Mouse (Mus musculus) liver, postnatal 0 days (tissue): ENCODE results near the gene Nprl3. TPM values are rescaled to one million over a fixed set of nuclear protein-coding genes. Genes with fewer than 3 reads are reported as not detected.
"Not testable (repeated sequence)": the region's sequence is repeated elsewhere in the genome, so short reads cannot be mapped to it uniquely, and the experiment has no call there.

Experiments used
- ATAC-seq: fragments of 200-750 bp; cut with Nextera tagmentation; 2 replicates; pipeline ENCODE4 v1.8.0; 2017; ENCODE audit warnings: mild to moderate bottlenecking, moderate library complexity
- DNase-seq: peaks from one replicate; pipeline ENCODE4 v3.0.0-alpha.2; 2016
- H3K27ac ChIP-seq: fragments of 300-500 bp; sonication (generic); 2 replicates; pipeline ENCODE4 v1.5.1; 2014; ENCODE audit warnings: antibody characterized with exemption, moderate library complexity, mild to moderate bottlenecking, low read depth
- H3K27me3 ChIP-seq: fragments of 300-500 bp; sonication (generic); 2 replicates; pipeline ENCODE4 v1.6.1; 2014; ENCODE audit warnings: low read length, control low read depth, mixed read lengths; ENCODE audit not compliant: insufficient read depth
- H3K36me3 ChIP-seq: fragments of 300-500 bp; sonication (generic); replicated peaks from 2 replicates; pipeline ENCODE4 v1.6.1; 2014; ENCODE audit warnings: mild to moderate bottlenecking, control low read depth, low read length, moderate library complexity, mixed read lengths; ENCODE audit not compliant: insufficient read depth
- H3K4me1 ChIP-seq: fragments of 300-500 bp; sonication (generic); 2 replicates; pipeline ENCODE4 v1.6.1; 2014; ENCODE audit warnings: antibody characterized with exemption, mild to moderate bottlenecking, control low read depth; ENCODE audit not compliant: insufficient read depth
- H3K4me2 ChIP-seq: fragments of 300-500 bp; sonication (generic); 2 replicates; pipeline ENCODE4 v1.6.1; 2014; ENCODE audit warnings: low read depth, mild to moderate bottlenecking, low read length, moderate library complexity, mixed read lengths
- H3K4me3 ChIP-seq: fragments of 300-500 bp; sonication (generic); 2 replicates; pipeline ENCODE4 v1.5.1; 2014; ENCODE audit warnings: low read depth, low read length
- H3K9ac ChIP-seq: fragments of 300-500 bp; sonication (generic); replicated peaks from 2 replicates; pipeline ENCODE4 v1.6.1; 2014; ENCODE audit warnings: mild to moderate bottlenecking, moderate library complexity
- H3K9me3 ChIP-seq: fragments of 300-500 bp; sonication (generic); 2 replicates; pipeline ENCODE4 v1.6.1; 2016; ENCODE audit warnings: mild to moderate bottlenecking, control low read depth, low read length, mixed read lengths
- CTCF ChIP-seq: sonication (generic); IDR thresholded peaks from 2 replicates; pipeline ENCODE4 v1.5.1; 2016; ENCODE audit warnings: antibody characterized with exemption, low read depth
- EP300 ChIP-seq: IDR thresholded peaks from 2 replicates; pipeline ENCODE4 v1.6.1; 2016; ENCODE audit warnings: antibody characterized with exemption, low read depth, mild to moderate bottlenecking
- WGBS: fragments of 180-500 bp; shearing (Covaris S2); extraction: QIAGEN DNeasy Blood & Tissue Kit; methylation state at CpG from one replicate; pipeline ENCODE4 v1.1.7; 2014; ENCODE audit not compliant: insufficient replicate concordance; 5-methylcytosine and 5-hydroxymethylcytosine counted together
- polyA plus RNA-seq: library from polyadenylated mRNA; unstranded; fragments of >200 nt; fragmentation: Nextera tagmentation; extraction: Ambion mirVana; gene quantifications from 2 replicates; pipeline ENCODE4 v1.2.1, GENCODE M21; 2015

The Nprl3 gene
- polyA plus RNA-seq, 1 experiment from 2014 or later: 26.2 TPM

GRCm38 (mm10) chr11:32200992-32201391, 66.5 kb downstream of the Nprl3 start:
- H3K27ac ChIP-seq, H3K27me3 ChIP-seq, H3K9ac ChIP-seq, ATAC-seq, DNase-seq, H3K4me2 ChIP-seq, H3K36me3 ChIP-seq, H3K9me3 ChIP-seq, H3K4me3 ChIP-seq: not testable (repeated sequence)
- peaks cover 14% of the 10 kb centered on the region for H3K4me1 ChIP-seq
- WGBS: 59% methylated on average over 1 of the region's 1 CpGs
- TF ChIP-seq CTCF: peak; percentile 46

GRCm38 (mm10) chr11:32200075-32200601, 67.4 kb downstream of the Nprl3 start, which contains the start of gene Il9r:
Gene Il9r, minus strand, starts transcription at chr11:32200279.
- no peak within 1 kb of the TSS for H3K4me2 ChIP-seq
- WGBS: 43% methylated on average over 10 of the region's 10 CpGs
- H3K27me3 ChIP-seq: no peaks in the 10 kb centered on the region
- H3K4me3 ChIP-seq: no peak within 1 kb of the TSS
- TF ChIP-seq CTCF: no peak
- no peak for TF ChIP-seq EP300
- no peak within 1 kb of the TSS for H3K9ac ChIP-seq
- no peaks in the 10 kb centered on the region for H3K36me3 ChIP-seq
- no peak within 1 kb of the TSS for H3K27ac ChIP-seq
- H3K4me1 ChIP-seq: peaks cover 7% of the 10 kb centered on the region
- no peak for DNase-seq
- no peak for ATAC-seq
- no peaks in the 10 kb centered on the region for H3K9me3 ChIP-seq

DNA sequence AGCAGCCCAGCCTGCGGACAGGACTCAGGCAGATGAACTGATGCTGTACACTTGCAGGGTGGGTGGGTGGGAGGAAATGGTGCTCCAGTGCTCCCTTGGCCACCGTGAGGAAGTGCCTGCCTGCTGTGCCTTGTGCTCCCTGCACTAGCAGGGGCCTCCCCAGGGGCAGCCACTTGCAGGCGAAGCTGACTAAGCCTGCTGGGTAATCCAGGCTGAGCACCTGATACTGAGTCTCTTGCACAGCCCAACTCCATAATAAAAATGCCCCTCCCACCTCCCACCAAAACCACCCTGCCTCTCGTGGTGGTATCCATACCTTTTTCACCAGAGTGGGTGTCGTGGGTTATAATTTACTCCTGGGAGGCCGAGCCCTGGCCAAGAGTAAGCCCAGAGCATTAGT, 68.3 kb downstream of the Nprl3 start:
- Histone ChIP-seq H3K4me2 (no peak overlapping the region), H3K36me3 (no peaks in the 10 kb centered on the region), H3K9me3 (no peaks in the 10 kb centered on the region), H3K4me1 (no peaks in the 10 kb centered on the region; the same call in 1 of the 2 replicates), H3K27me3 (no peaks in the 10 kb centered on the region), H3K4me3 (no peak overlapping the region), H3K27ac (no peak overlapping the region), H3K9ac (no peak overlapping the region)
- 44% methylated on average over 6 of the region's 6 CpGs for WGBS
- no peak for ATAC-seq
- TF ChIP-seq EP300 (no peak), CTCF (no peak)
- DNase-seq: no peak

GRCm38 (mm10) chr11:32198256-32198955, 69.1 kb downstream of the Nprl3 start:
- H3K4me3 ChIP-seq: no peak overlapping the region
- no peaks in the 10 kb centered on the region for H3K36me3 ChIP-seq
- H3K27ac ChIP-seq: no peak overlapping the region
- no peaks in the 10 kb centered on the region for H3K9me3 ChIP-seq
- TF ChIP-seq EP300 (no peak), CTCF (no peak)
- H3K9ac ChIP-seq: no peak overlapping the region
- H3K27me3 ChIP-seq: no peaks in the 10 kb centered on the region
- no peaks in the 10 kb centered on the region for H3K4me1 ChIP-seq
- ATAC-seq: no peak
- whole genome bisulfite sequencing: 62% methylated on average over 14 of the region's 14 CpGs
- H3K4me2 ChIP-seq: no peak overlapping the region
- no peak for DNase-seq

DNA sequence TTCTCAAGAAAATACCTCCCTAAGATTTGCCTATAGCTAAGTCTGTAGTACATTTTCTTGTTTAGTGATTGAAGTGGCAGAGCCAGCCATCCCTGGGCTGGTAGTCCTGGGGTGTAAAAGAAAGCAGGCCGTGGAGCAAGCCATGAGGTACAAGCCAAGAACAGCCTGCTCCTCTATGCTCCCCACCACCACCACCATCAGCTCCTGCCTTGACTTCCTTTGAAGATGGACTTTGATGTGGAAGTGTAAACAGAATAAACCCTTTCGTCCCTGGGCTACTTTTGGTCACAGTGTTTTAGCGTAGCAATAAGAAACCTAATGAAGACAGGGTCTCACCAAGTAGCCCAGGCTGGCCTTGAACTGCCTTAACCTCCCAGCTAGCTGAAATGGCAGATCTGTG, 69.7 kb downstream of the Nprl3 start:
- no peaks in the 10 kb centered on the region for H3K27me3 ChIP-seq
- DNase-seq: no peak
- H3K36me3 ChIP-seq: no peaks in the 10 kb centered on the region
- no peaks in the 10 kb centered on the region for H3K9me3 ChIP-seq
- ATAC-seq: no peak
- no peak overlapping the region for H3K4me3 ChIP-seq
- H3K4me1 ChIP-seq: no peaks in the 10 kb centered on the region
- H3K9ac ChIP-seq: no peak overlapping the region
- TF ChIP-seq EP300 (no peak), CTCF (no peak)
- H3K27ac ChIP-seq: no peak overlapping the region
- H3K4me2 ChIP-seq: no peak overlapping the region
- 48% methylated on average over 3 of the region's 3 CpGs for WGBS

DNA sequence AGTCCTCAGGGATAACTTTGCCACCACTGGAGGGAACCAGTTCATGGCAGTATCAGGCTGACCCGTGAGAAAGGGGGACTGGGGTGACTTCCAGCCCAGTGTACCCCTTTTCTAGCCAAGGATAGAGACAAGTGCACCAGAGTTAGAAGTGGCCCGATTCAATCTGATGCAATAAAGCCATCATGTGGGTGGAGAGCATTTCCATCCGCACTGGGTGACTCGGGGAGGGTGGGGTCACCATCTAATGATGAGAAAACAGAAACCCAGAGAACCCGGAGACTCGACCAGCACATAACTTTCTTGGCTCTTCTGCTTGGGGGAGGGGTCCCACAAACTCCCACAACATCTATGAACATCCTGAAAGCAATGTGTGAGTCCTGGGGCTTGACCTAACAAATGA, 70.8 kb downstream of the Nprl3 start:
- Histone ChIP-seq H3K4me2 (no peak overlapping the region), H3K36me3 (no peaks in the 10 kb centered on the region), H3K27ac (no peak overlapping the region), H3K9me3 (no peaks in the 10 kb centered on the region), H3K4me1 (no peaks in the 10 kb centered on the region), H3K4me3 (no peak overlapping the region), H3K9ac (no peak overlapping the region), H3K27me3 (no peaks in the 10 kb centered on the region)
- TF ChIP-seq EP300: no peak
- TF ChIP-seq CTCF: no peak
- ATAC-seq (no peak), DNase-seq (no peak)
- 57% methylated on average over 6 of the region's 6 CpGs for WGBS
